Mouse (Mus musculus): ENCODE results near the gene Opcml.

GRCm38 (mm10) chr9:28094722-28095121 lies 304.1 kb downstream of the Opcml start:
- TF ChIP-seq EP300 (IDR thresholded peaks at IDR 0.05; ENCODE audit: insufficient read depth, low read depth, low read length) (no peak), CTCF (IDR thresholded peaks at IDR 0.05) (no peak), POLR2A (IDR thresholded peaks at IDR 0.05; ENCODE audit: insufficient read depth, low read depth, low read length) (no peak)
